26 mouse cellular contexts compared by ENCODE assay signal in genomic region chr10:28579596-28579995, GRCm38 (mm10).
DNase-seq lines count a peak whose midpoint lies in the region; ATAC-seq lines count a peak whose summit lies in the region.
"Had no signal": no experiment of that assay in that cellular context is flagged by ENCODE, and none has a peak within 500 bp of the region (broad histone marks: within the 10 kb centered on the region; RNA-seq: fewer than 3 reads in every experiment).

No protein-coding gene starts in this region.

- H3K4me3 ChIP-seq in liver, embryonic 12.5 days, result no peak overlapping the region
- H3K4me3 ChIP-seq: embryonic facial prominence, embryonic 12.5 days; embryonic facial prominence, embryonic 15.5 days; gastrocnemius, adult 2 months; heart, embryonic 13.5 days; hindbrain, embryonic 10.5 days; hindbrain, embryonic 13.5 days; intestine, embryonic 15.5 days had no signal

- H3K4me1 ChIP-seq in liver, embryonic 12.5 days, result no peaks in the 10 kb centered on the region
- H3K4me1 ChIP-seq: embryonic facial prominence, embryonic 12.5 days; embryonic facial prominence, embryonic 15.5 days; heart, embryonic 13.5 days; hindbrain, embryonic 10.5 days; hindbrain, embryonic 13.5 days; intestine, embryonic 15.5 days had no signal

- WGBS in liver, embryonic 12.5 days (ENCODE audit: insufficient replicate concordance), result 58% methylated on average over 5 of the region's 5 CpGs

- ATAC-seq in common myeloid progenitor, adult 5-6 weeks (replicated peaks; ENCODE audit: low read depth, poor library complexity, severe bottlenecking), result peak; percentile 66
- peak; percentile 72 for ATAC-seq in megakaryocyte, adult 5-6 weeks (ENCODE audit: poor library complexity, severe bottlenecking)
- no peak for ATAC-seq in liver, embryonic 12.5 days
- ATAC-seq: activated CD4-positive, CD25-positive, alpha-beta regulatory T cell, adult 4 months; CD4-positive, CD25-positive, alpha-beta regulatory T cell, adult 4 months; forebrain, embryonic 14.5 days; forebrain, postnatal 0 days; hindbrain, embryonic 16.5 days; intestine, embryonic 15.5 days had no signal

- no peak overlapping the region for H3K9ac ChIP-seq in liver, embryonic 12.5 days
- H3K9ac ChIP-seq: embryonic facial prominence, embryonic 12.5 days; embryonic facial prominence, embryonic 15.5 days; forebrain, postnatal 0 days; heart, embryonic 13.5 days; hindbrain, embryonic 13.5 days; intestine, embryonic 15.5 days had no signal

- no peak overlapping the region for H3K27ac ChIP-seq in liver, embryonic 12.5 days
- H3K27ac ChIP-seq: embryonic facial prominence, embryonic 12.5 days; embryonic facial prominence, embryonic 15.5 days; gastrocnemius, adult 2 months; heart, embryonic 13.5 days; hindbrain, embryonic 10.5 days; hindbrain, embryonic 13.5 days; intestine, embryonic 15.5 days had no signal

- DNase-seq in 416B (ENCODE audit: low read depth), result peak; percentile 39
- no peak for DNase-seq in left cerebral cortex, postnatal 10 days (ENCODE audit: extremely low spot score in 1 of 2, low spot score in 2 of 2)
- DNase-seq in lung, postnatal 14 days, result no peak
- DNase-seq: adrenal gland, adult 8-10 months; adrenal gland, postnatal 25 days; cerebellum, adult 11-12 months; cerebellum, adult 8-10 months; cerebellum, postnatal 10 days; cerebellum, postnatal 36 days; forebrain, postnatal 0 days; gastrocnemius, adult 2 months; gastrocnemius, postnatal 14 days; heart, adult 18-20 months had no signal

- intact Hi-C loops in left cerebral cortex, postnatal 10 days (cut with DNase I), result no loop called here

- H3K27me3 ChIP-seq in liver, embryonic 12.5 days (replicated peaks), result no peaks in the 10 kb centered on the region
- H3K27me3 ChIP-seq: embryonic facial prominence, embryonic 12.5 days; embryonic facial prominence, embryonic 15.5 days; heart, embryonic 13.5 days; hindbrain, embryonic 13.5 days; intestine, embryonic 15.5 days had no signal

- 0 out of 2 replicates have a peak, but pooled peaks cover 3% of the 10 kb centered on the region for H3K36me3 ChIP-seq in liver, embryonic 12.5 days
- H3K36me3 ChIP-seq: hindbrain, embryonic 13.5 days had no signal

- no peaks in the 10 kb centered on the region for H3K9me3 ChIP-seq in liver, embryonic 12.5 days (replicated peaks)
- H3K9me3 ChIP-seq: embryonic facial prominence, embryonic 12.5 days; embryonic facial prominence, embryonic 15.5 days; heart, embryonic 13.5 days; hindbrain, embryonic 10.5 days; hindbrain, embryonic 13.5 days; intestine, embryonic 15.5 days had no signal

- no peak overlapping the region for H3K4me2 ChIP-seq in liver, embryonic 12.5 days
- H3K4me2 ChIP-seq: embryonic facial prominence, embryonic 12.5 days; embryonic facial prominence, embryonic 15.5 days; heart, embryonic 13.5 days; hindbrain, embryonic 13.5 days; intestine, embryonic 15.5 days had no signal
